Mouse (Mus musculus): ENCODE data around the gene Frmd6.

GRCm38 (mm10) chr12:70946585-70947256, 121.4 kb downstream of the Frmd6 start:
- TF ChIP-seq POLR2A (IDR thresholded peaks at IDR 0.05; ENCODE audit: insufficient read length, low read depth) = no peak
- TF ChIP-seq TCF12 (IDR thresholded peaks at IDR 0.05; ENCODE audit: insufficient read depth, poor library complexity, severe bottlenecking) = no peak
